Mouse (Mus musculus) CH12.LX (cell line): ENCODE measurements around the gene Gm9803.

ENCODE experiments used
- CTCF ChIP-seq, 2 experiments: IDR thresholded peaks in 1 of 2; conservative IDR thresholded peaks in 1 of 2; 2 replicates each; pipeline ENCODE4 v1.5.1; 2011 to 2012; ENCODE audit warnings: low read depth in 2 of 2, low read length in 2 of 2, improper control_type of control experiment in 1 of 2, inconsistent platforms in 1 of 2, mild to moderate bottlenecking in 1 of 2, moderate library complexity in 1 of 2
- USF1 ChIP-seq: IDR thresholded peaks from 2 replicates; pipeline ENCODE4 v1.6.1; 2014; ENCODE audit warnings: low read depth, mild to moderate bottlenecking, inconsistent platforms, low read length, improper control_type of control experiment

DNA sequence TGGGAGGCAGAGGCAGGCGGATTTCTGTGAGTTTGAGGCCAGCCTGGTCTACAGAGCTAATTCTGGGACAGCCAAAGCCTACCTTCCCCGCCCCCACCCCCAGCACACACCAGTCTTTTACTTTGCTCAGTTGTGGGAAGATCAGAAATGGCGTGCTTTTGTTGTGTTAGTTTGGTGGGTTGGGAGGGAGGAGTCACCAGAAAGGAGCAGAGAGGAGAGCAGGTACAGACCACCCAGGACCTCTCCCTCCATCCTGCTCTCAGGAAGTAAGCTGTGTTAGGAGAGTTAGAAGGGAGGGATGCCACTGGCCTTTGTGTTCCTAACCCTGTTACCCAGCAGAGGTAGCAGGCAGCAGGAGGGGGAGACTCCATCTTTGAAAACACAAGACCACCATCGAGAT is 16.8 kb upstream of the Gm9803 start:
- TF ChIP-seq CTCF (conservative IDR thresholded peaks at IDR 0.05 in 1 of 2, IDR thresholded peaks at IDR 0.05 in 1 of 2; ENCODE audit: low read depth in 2 of 2, low read length in 2 of 2) (no peak), USF1 (no peak)
